Mouse (Mus musculus) olfactory bulb, adult 2 months (tissue): Measurements from ENCODE around the gene Gm49395.

ENCODE experiments used
- CTCF ChIP-seq: fragments of 200-500 bp; IDR thresholded peaks from 2 replicates; pipeline ENCODE4 v1.5.1; 2012; ENCODE audit warnings: low read depth, mild to moderate bottlenecking, low read length, moderate library complexity; ENCODE audit not compliant: insufficient read depth
- POLR2A ChIP-seq: fragments of 200-500 bp; IDR thresholded peaks from 2 replicates; pipeline ENCODE4 v1.6.1; 2012; ENCODE audit warnings: mild to moderate bottlenecking, low read depth, low read length, moderate library complexity; ENCODE audit not compliant: insufficient read depth

- no peak for TF ChIP-seq CTCF
- no peak for TF ChIP-seq POLR2A
These were observed 4.5 kb upstream of the Gm49395 start for GRCm38 (mm10) chr13:115106183-115106582.
